Mouse (Mus musculus) CD4-positive, CD25-positive, alpha-beta regulatory T cell, adult 4 months (primary cell): ENCODE results near the gene Ndufs7. TPM values are rescaled to one million over a fixed set of nuclear protein-coding genes. Genes with fewer than 3 reads are reported as not detected.
A peak's percentile ranks its signal among the peaks of the same experiment; 100 is the strongest.

Experiments
- ATAC-seq: one replicate; pipeline ENCODE4 v1.8.0; 2017
- polyA plus RNA-seq, 2 experiments: library from polyadenylated mRNA; unstranded; fragments of 100-300 nt; shearing (Covaris generic); gene quantifications; one replicate each; pipeline ENCODE4 v1.2.1; 2017

Ndufs7 gene
- polyA plus RNA-seq, 2 experiments from 2014 or later = 231 to 237 TPM

- peak; percentile 29 for ATAC-seq
Observed at GRCm38 (mm10) chr10:80295618-80296425, 46.9 kb downstream of the Ndufs7 start, which contains the start of gene Apc2. TSS of gene Apc2 (plus strand) at chr10:80295977.

GRCm38 (mm10) chr10:80296824-80297223 is 47.9 kb downstream of the Ndufs7 start:
- ATAC-seq = no peak

GRCm38 (mm10) chr10:80297526-80298133 is 48.7 kb downstream of the Ndufs7 start:
- ATAC-seq = no peak

GRCm38 (mm10) chr10:80298571-80299281 is 49.8 kb downstream of the Ndufs7 start:
- ATAC-seq = no peak

GRCm38 (mm10) chr10:80299301-80299700 is 50.4 kb downstream of the Ndufs7 start:
- no peak for ATAC-seq

GRCm38 (mm10) chr10:80299824-80300223 is 50.9 kb downstream of the Ndufs7 start:
- ATAC-seq = no peak

GRCm38 (mm10) chr10:80300672-80301181 is 51.8 kb downstream of the Ndufs7 start:
- ATAC-seq = no peak

- no peak for ATAC-seq
Observed at GRCm38 (mm10) chr10:80301256-80302081, 52.5 kb downstream of the Ndufs7 start.

GRCm38 (mm10) chr10:80302082-80302355 is 53.1 kb downstream of the Ndufs7 start:
- ATAC-seq = no peak

GRCm38 (mm10) chr10:80302471-80302881 is 53.6 kb downstream of the Ndufs7 start:
- ATAC-seq = no peak

GRCm38 (mm10) chr10:80304458-80304857 is 55.5 kb downstream of the Ndufs7 start:
- no peak for ATAC-seq

GRCm38 (mm10) chr10:80304862-80305261 is 55.9 kb downstream of the Ndufs7 start:
- ATAC-seq = peak; percentile 64

Other genes with a start within 250 kb of the Ndufs7 start
- gene Arhgap45, start 232.5 kb upstream of the Ndufs7 start, polyA plus RNA-seq = 100 to 1,000 TPM; 233 to 369 TPM
- gene Polr2e, start 209.3 kb upstream of the Ndufs7 start, polyA plus RNA-seq = 100 to 1,000 TPM; 194 to 220 TPM
- 100 to 1,000 TPM; 450 to 480 TPM for gene Gpx4, start 202.0 kb upstream of the Ndufs7 start, polyA plus RNA-seq
- 10 to 100 TPM; 28.4 to 54.8 TPM for gene Sbno2, start 143.6 kb upstream of the Ndufs7 start, polyA plus RNA-seq
- 10 to 100 TPM; 19.2 to 30.7 TPM for gene Stk11, start 133.3 kb upstream of the Ndufs7 start, polyA plus RNA-seq
- gene Atp5d, start 110.5 kb upstream of the Ndufs7 start, polyA plus RNA-seq = 100 to 1,000 TPM; 303 to 370 TPM
- 1 to 10 TPM; 1.3 to 1.4 TPM for gene Cbarp, start 108.3 kb upstream of the Ndufs7 start, polyA plus RNA-seq
- 1 to 10 TPM; 4.6 to 8.2 TPM for gene Midn, start 100.8 kb upstream of the Ndufs7 start, polyA plus RNA-seq
- 100 to 1,000 TPM; 124 to 272 TPM for gene Cirbp, start 83.1 kb upstream of the Ndufs7 start, polyA plus RNA-seq
- gene 1600002K03Rik, start 76.2 kb upstream of the Ndufs7 start, polyA plus RNA-seq = 10 to 100 TPM; 21.6 to 23.5 TPM
- gene Efna2, start 69.6 kb upstream of the Ndufs7 start, polyA plus RNA-seq = under 1 TPM in 1 of 2 experiments, not detected in 1; 0.28 TPM
- gene Mum1, start 22.7 kb upstream of the Ndufs7 start, polyA plus RNA-seq = 10 to 100 TPM; 73.3 to 96.9 TPM
- under 1 TPM in 1 of 2 experiments, not detected in 1; 0.47 TPM for gene Gamt, start 11.9 kb downstream of the Ndufs7 start, polyA plus RNA-seq
- gene Dazap1, start 12.4 kb downstream of the Ndufs7 start, polyA plus RNA-seq = 10 to 100 TPM; 10.4 to 14.7 TPM
- 1,000 to 10,000 TPM; 1,622 to 1,794 TPM for gene Rps15, start 43.3 kb downstream of the Ndufs7 start, polyA plus RNA-seq
- under 1 TPM in 1 of 2 experiments, not detected in 1; 0.16 TPM for gene Apc2, start 46.9 kb downstream of the Ndufs7 start, polyA plus RNA-seq
- gene 2310011J03Rik, start 71.4 kb downstream of the Ndufs7 start, polyA plus RNA-seq = 10 to 100 TPM; 47.1 to 59.9 TPM
- 10 to 100 TPM; 11.9 to 12.3 TPM for gene Pcsk4, start 80.4 kb downstream of the Ndufs7 start, polyA plus RNA-seq
- gene Reep6, start 80.8 kb downstream of the Ndufs7 start, polyA plus RNA-seq = under 1 TPM in 1 of 2 experiments, not detected in 1; 0.51 TPM
- gene Adamtsl5, start 99.3 kb downstream of the Ndufs7 start, polyA plus RNA-seq = not detected
- gene Plk5, start 107.3 kb downstream of the Ndufs7 start, polyA plus RNA-seq = not detected
- gene Mex3d, start 138.5 kb downstream of the Ndufs7 start, polyA plus RNA-seq = 1 to 10 TPM in 1 of 2 experiments, not detected in 1; 1.3 TPM
- gene Mbd3, start 150.4 kb downstream of the Ndufs7 start, polyA plus RNA-seq = 10 to 100 TPM; 26.7 to 27.2 TPM
- gene Uqcr11, start 157.7 kb downstream of the Ndufs7 start, polyA plus RNA-seq = 100 to 1,000 TPM; 268 to 337 TPM
- gene Tcf3, start 184.5 kb downstream of the Ndufs7 start, polyA plus RNA-seq = 1 to 10 TPM; 7.5 to 8.5 TPM
- not detected for gene Onecut3, start 245.7 kb downstream of the Ndufs7 start, polyA plus RNA-seq